Mouse (Mus musculus) limb, embryonic 14.5 days (tissue): Measurements from ENCODE around the gene Gstm5. TPM values are rescaled to one million over a fixed set of nuclear protein-coding genes. Genes with fewer than 3 reads are reported as not detected.

Source experiments
- ATAC-seq: fragments of 200-750 bp; cut with Nextera tagmentation; 2 replicates; pipeline ENCODE4 v1.8.0; 2017; ENCODE audit warnings: low read depth, moderate number of reproducible peaks, moderate TSS enrichment; ENCODE audit not compliant: low FRiP score
- DNase-seq: peaks from one replicate; pipeline ENCODE4 v3.0.0-alpha.2; 2015; ENCODE audit warnings: low spot score
- H3K27ac ChIP-seq: fragments of 300-500 bp; sonication (generic); replicated peaks from 2 replicates; pipeline ENCODE4 v1.5.1; 2014; ENCODE audit warnings: low read depth, mild to moderate bottlenecking, low read length, moderate library complexity, mixed read lengths
- H3K27me3 ChIP-seq: fragments of 300-500 bp; sonication (generic); 2 replicates; pipeline ENCODE4 v1.6.1; 2014; ENCODE audit warnings: low read length, mixed read lengths; ENCODE audit not compliant: control insufficient read depth, insufficient read depth
- H3K36me3 ChIP-seq: fragments of 300-500 bp; sonication (generic); 2 replicates; pipeline ENCODE4 v1.6.1; 2014; ENCODE audit warnings: mild to moderate bottlenecking, low read length, moderate library complexity, mixed read lengths; ENCODE audit not compliant: control insufficient read depth, insufficient read depth
- H3K4me1 ChIP-seq: fragments of 300-500 bp; sonication (generic); 2 replicates; pipeline ENCODE4 v1.6.1; 2014; ENCODE audit warnings: antibody characterized with exemption, low read length, mixed read lengths; ENCODE audit not compliant: control insufficient read depth, insufficient read depth
- H3K4me2 ChIP-seq: fragments of 300-500 bp; sonication (generic); replicated peaks from 2 replicates; pipeline ENCODE4 v1.6.1; 2014; ENCODE audit warnings: low read depth, mild to moderate bottlenecking, low read length, moderate library complexity; ENCODE audit not compliant: severe bottlenecking
- H3K4me3 ChIP-seq: fragments of 300-500 bp; sonication (generic); replicated peaks from 2 replicates; pipeline ENCODE4 v1.5.1; 2014; ENCODE audit warnings: low read length
- H3K9ac ChIP-seq: fragments of 300-500 bp; sonication (generic); 2 replicates; pipeline ENCODE4 v1.6.1; 2014; ENCODE audit warnings: mild to moderate bottlenecking, low read depth, low read length, moderate library complexity; ENCODE audit not compliant: severe bottlenecking
- H3K9me3 ChIP-seq: fragments of 300-500 bp; sonication (generic); 2 replicates; pipeline ENCODE4 v1.6.1; 2016; ENCODE audit warnings: low read length; ENCODE audit not compliant: control insufficient read depth
- POLR2A ChIP-seq: fragments of 200-500 bp; IDR thresholded peaks from 2 replicates; pipeline ENCODE4 v1.8.0; 2012; ENCODE audit warnings: inconsistent platforms, mild to moderate bottlenecking, moderate library complexity, borderline replicate concordance; ENCODE audit not compliant: insufficient read depth, insufficient read length; ENCODE audit errors: extremely low read depth
- WGBS: fragments of 180-500 bp; shearing (Covaris S2); extraction: QIAGEN DNeasy Blood & Tissue Kit; methylation state at CpG from one replicate; pipeline ENCODE4 v1.1.7; 2014; 5-methylcytosine and 5-hydroxymethylcytosine counted together
- polyA plus RNA-seq, 2 experiments: library from polyadenylated mRNA; depleted of rRNA in 1 of 2; stranded (reverse) in 1 of 2; unstranded in 1 of 2; fragments of >200 nt; fragmentation: Nextera tagmentation in 1 of 2; extraction: Ambion mirVana in 1 of 2; gene quantifications; 2 replicates each; pipeline versions ENCODE4 v1.2.1 to v1.2.3; 2012 to 2014

Gene Gstm5
- polyA plus RNA-seq, 2 experiments, result 154 to 214 TPM

DNA sequence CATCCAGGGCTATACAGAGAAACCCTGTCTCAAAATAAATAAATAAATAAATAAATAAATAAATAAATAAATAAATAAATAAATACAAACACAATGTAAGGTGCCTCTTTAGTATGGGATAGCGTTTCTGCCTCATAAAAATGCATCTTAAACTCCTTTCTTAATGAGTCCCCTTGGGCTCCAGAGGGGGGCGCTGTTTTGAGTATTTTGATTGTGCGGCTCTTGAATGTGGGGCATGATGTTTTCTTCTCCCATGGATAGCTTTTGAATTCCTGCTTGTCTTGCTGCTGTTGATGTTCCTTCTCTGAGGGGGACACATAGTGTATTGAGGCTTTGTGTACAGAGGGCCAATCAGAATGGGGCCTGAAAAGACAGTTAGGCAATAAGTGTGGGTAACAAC lies 21.5 kb downstream of the Gstm5 start:
- no peak overlapping the region for H3K4me2 ChIP-seq
- H3K4me1 ChIP-seq, result no peaks in the 10 kb centered on the region
- ATAC-seq (no peak), DNase-seq (no peak)
- no peak overlapping the region for H3K4me3 ChIP-seq
- H3K9ac ChIP-seq, result no peak overlapping the region
- H3K36me3 ChIP-seq, result no peaks in the 10 kb centered on the region
- no peaks in the 10 kb centered on the region for H3K9me3 ChIP-seq
- no peak overlapping the region for H3K27ac ChIP-seq
- H3K27me3 ChIP-seq, result no peaks in the 10 kb centered on the region
- TF ChIP-seq POLR2A, result no peak
- WGBS, result 83% methylated on average over 3 of the region's 3 CpGs

DNA sequence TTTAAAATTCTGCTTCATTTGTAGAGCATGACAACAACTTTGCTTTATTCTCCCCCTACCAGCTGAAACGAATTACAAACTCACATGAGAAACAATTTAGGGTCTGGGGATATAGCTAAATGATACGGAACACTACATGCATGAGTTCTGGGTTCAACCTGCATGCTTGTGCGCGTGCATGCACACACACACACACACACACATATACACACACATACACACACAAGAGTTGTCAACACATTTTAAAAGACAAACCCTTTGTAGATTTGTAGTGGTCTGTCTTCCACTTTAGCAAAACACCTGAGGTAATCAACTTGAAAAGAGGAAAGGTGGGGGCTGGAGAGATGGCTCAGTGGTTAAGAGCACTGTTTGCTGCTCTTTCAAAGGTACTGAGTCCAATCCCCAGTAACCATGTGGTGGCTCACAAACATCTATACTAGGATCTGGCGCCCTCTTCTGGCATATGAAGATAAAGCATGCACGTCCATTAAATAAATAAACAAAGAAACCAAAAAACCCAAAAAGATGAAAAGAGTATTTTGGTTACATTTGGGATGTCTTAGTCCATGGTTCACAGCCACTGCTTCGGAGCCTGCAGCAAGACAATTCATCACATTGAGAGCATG lies 22.3 kb downstream of the Gstm5 start:
- TF ChIP-seq POLR2A, result no peak

DNA sequence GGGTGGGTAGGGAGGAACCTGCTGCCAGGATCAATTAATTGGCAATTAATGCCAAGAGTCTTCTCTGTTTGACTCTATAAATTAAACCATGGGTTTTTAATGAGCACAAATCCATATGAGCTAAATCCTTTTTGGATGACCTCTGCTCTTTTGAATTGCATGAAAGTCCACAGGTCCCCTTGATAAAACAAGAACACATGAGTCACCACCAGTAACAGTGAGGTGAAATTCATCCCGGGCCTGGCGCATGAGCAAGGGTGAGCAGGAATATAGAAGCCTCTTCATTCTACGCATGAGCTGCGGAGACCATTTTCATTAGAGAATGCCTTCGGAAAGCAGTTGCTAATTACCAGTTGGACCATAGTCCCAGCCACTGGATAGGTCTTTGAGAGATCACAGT lies 24.7 kb downstream of the Gstm5 start:
- DNase-seq (no peak), ATAC-seq (no peak)
- no peaks in the 10 kb centered on the region for H3K36me3 ChIP-seq
- no peak for TF ChIP-seq POLR2A
- H3K27me3 ChIP-seq, result no peaks in the 10 kb centered on the region
- H3K27ac ChIP-seq, result no peak overlapping the region
- WGBS, result 89% methylated on average over 5 of the region's 5 CpGs
- no peaks in the 10 kb centered on the region for H3K9me3 ChIP-seq
- H3K4me1 ChIP-seq, result no peaks in the 10 kb centered on the region
- no peak overlapping the region for H3K4me2 ChIP-seq
- H3K9ac ChIP-seq, result no peak overlapping the region
- no peak overlapping the region for H3K4me3 ChIP-seq

More for the DNA sequence above, 22.3 kb downstream of the Gstm5 start:
- Histone ChIP-seq H3K9ac (no peak overlapping the region), H3K36me3 (no peaks in the 10 kb centered on the region), H3K9me3 (no peaks in the 10 kb centered on the region), H3K4me2 (no peak overlapping the region), H3K27me3 (no peaks in the 10 kb centered on the region), H3K4me3 (no peak overlapping the region), H3K4me1 (no peaks in the 10 kb centered on the region), H3K27ac (no peak overlapping the region)
- 56% methylated on average over 7 of the region's 7 CpGs for WGBS
- 0 out of 2 replicates have a peak, but pooled peaks have one; percentile 47 for ATAC-seq
- DNase-seq, result peak; percentile 61

DNA sequence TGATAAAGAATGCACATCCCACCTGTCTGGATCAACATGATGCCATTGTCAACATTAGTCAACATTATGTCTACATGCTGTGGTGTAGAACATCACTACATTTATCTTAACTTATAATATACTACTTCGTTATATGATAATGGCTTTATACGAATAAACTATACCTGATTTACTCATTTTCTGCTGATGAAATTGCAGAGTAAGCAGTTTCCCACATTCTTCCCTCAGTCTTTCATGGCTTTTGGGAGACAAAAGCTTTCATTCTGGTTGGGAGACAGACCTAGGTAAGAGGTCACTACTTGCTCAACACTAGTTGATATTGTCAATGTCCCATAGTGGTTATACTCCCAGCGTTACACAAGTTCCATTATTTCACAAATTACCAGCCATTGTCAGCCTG lies 29.7 kb downstream of the Gstm5 start:
- DNase-seq, result no peak
- TF ChIP-seq POLR2A, result no peak
- WGBS, result 94% methylated on average over 3 of the region's 3 CpGs
- Histone ChIP-seq H3K36me3 (no peaks in the 10 kb centered on the region), H3K4me1 (no peaks in the 10 kb centered on the region), H3K4me3 (no peak overlapping the region), H3K27me3 (no peaks in the 10 kb centered on the region), H3K27ac (no peak overlapping the region), H3K9me3 (no peaks in the 10 kb centered on the region), H3K4me2 (no peak overlapping the region), H3K9ac (no peak overlapping the region)
- ATAC-seq, result no peak

DNA sequence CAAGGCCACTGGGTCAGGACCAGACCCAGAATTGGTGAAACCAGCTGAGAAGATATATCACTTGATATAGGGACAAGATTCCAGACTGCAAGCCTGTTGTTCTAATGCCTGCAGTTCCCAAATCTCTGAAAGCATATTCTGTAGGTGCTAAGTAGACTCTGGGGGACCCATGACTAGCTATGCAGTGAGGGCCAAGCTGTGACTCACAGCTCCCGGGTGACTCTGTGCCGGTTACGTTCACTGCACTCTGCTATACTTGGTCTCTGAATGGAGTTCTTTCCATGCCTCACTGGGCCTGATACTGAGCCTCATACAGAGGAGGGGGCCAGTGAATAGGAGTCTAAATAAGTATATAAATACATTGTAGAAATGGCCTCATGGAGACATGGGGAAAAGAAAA lies 32.2 kb downstream of the Gstm5 start:
- ATAC-seq, result no peak
- no peak overlapping the region for H3K27ac ChIP-seq
- WGBS, result 77% methylated on average over 3 of the region's 3 CpGs
- no peaks in the 10 kb centered on the region for H3K27me3 ChIP-seq
- peaks cover 4% of the 10 kb centered on the region; the same call in 1 of the 2 replicates for H3K4me1 ChIP-seq
- DNase-seq, result no peak
- no peak overlapping the region; the same call in 1 of the 2 replicates for H3K9ac ChIP-seq
- no peaks in the 10 kb centered on the region for H3K9me3 ChIP-seq
- no peaks in the 10 kb centered on the region for H3K36me3 ChIP-seq
- H3K4me2 ChIP-seq, result no peak overlapping the region
- TF ChIP-seq POLR2A, result no peak
- H3K4me3 ChIP-seq, result no peak overlapping the region

DNA sequence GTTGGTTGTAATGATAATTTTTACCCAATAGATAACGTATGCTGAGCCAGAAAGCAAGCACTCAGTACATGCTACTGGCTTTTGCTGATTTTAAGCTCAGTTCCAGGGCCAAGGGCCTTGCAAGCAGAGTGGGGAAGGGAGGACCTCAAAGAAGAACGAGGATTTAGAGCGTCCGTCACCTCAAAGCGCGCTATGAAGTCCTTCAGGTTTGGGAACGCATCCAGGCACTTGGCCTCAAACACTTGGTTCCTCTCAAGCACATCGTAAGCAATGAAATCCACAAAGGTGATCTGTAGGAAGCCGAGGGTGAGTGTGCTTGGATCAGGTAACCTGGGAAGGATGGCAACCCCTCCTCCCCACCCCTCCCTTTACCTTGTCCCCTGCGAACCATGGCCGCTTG lies 33.1 kb downstream of the Gstm5 start:
- no peak for DNase-seq
- H3K4me2 ChIP-seq, result no peak overlapping the region
- H3K27ac ChIP-seq, result no peak overlapping the region
- H3K27me3 ChIP-seq, result no peaks in the 10 kb centered on the region
- TF ChIP-seq POLR2A, result no peak
- WGBS, result 79% methylated on average over 11 of the region's 11 CpGs
- no peaks in the 10 kb centered on the region for H3K9me3 ChIP-seq
- ATAC-seq, result no peak
- H3K9ac ChIP-seq, result no peak overlapping the region
- H3K4me3 ChIP-seq, result no peak overlapping the region
- peaks cover 4% of the 10 kb centered on the region; the same call in 1 of the 2 replicates for H3K4me1 ChIP-seq
- no peaks in the 10 kb centered on the region for H3K36me3 ChIP-seq
